Mouse (Mus musculus) frontal cortex, postnatal 36 days (tissue): ENCODE data around the gene Mindy1.

Source experiments
- DNase-seq, 2 experiments: peaks; one replicate each; pipeline ENCODE4 v3.0.0; 2022; ENCODE audit warnings: low spot score in 2 of 2

Gene Mindy1

GRCm38 (mm10) chr3:95281216-95282126, at the start of gene Mindy1, which contains the start of gene Prune1:
Mindy1 (plus strand) TSS chr3:95281345.
Prune1 (minus strand) TSS chr3:95282076.
- DNase-seq = peak; percentile 98 to 99

DNA sequence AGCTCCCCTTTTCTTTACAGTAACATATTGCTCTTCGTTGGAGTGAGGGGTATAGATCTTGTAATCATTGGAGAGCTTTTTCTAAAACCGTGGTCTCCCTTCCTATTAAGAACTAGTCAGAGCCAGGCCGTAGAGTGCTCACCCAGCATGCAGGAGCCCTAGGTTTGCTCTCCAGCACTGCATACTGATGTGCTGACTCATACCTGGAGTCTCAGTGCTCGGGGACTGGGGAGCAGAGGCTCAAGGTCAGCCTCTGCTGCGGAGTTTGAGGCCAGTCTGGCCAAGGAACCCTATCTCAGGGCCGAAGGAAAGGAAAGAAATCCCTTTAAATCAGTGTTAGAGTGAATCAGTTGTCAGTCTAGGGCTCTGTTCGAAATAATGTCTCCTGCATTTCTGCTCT, 48.4 kb upstream of the Mindy1 start:
- no peak for DNase-seq

DNA sequence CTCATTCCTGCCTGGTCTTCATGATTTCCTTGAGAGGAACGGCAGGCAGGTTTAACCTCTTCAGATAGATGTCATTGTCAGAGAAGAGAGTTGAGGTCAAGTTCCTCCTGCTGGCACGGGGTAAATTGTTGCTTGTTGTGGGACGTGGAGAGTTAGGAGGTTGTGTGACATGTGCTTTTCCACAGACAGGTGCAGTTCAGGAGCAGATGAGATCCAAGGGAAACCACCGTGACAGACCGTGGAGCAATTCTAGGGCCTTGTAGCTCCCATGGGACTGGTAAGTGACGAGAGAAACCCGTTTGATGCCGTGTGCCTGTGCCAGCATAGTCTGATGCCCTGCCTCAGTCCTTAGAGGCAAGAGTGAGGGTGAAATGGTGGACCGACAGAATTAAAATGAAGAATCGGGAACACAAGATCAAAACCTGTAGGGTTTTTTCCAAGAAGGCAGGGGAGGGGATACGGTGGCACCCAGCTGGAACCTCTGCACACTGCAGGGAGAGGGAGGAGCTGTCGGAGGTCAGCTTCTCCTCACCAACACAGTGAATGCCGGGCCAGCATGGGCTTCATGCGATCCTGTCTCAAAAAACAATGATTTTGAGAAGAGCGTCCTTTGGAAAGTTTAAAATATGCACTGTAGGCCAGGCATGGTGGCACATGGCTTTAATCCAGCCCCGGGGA, 47.7 kb upstream of the Mindy1 start:
- DNase-seq = no peak

DNA sequence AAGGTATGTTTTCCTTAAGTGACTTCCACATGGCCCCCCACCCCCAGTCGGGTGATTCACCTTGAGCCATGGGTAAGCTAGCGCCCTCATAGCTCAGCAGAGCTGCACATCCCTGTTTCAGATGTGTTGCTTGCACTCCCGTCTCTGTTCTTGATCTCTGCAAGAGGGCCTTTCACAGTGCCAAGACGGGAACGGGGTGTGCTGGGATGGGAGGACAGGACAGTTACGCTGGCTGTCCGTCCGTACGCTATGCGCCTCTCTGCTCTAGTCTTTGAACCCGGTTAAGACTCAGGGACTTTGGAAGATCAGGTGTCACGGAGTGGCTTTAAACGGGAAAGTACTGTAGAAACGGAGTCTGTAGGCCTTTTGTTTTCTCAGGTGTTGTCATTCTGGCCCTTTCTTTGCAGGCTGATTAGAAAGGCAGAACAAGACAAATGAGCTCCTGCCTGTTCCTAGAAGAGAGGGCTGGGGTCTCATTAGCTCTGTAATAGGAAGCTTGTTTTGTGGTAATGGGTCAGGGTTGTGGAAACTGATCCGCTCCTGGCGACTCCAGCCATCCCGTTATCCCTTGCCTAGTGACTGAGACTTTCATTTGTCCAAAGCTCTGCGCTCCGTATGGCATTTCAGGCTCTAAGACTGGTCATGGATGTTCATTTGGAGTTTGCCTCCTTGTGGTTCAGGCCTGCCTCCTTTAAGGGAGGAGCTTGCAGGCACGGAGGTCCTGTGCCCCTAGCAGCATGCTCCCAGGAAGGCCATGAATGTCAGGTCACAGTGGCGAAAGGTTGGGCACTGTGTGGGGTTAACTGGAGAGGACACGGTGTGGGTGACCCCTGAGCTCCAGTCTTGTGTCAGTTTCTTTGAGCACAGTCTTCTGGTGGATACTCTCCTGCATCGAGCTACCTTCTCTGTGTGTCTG, 45.5 kb upstream of the Mindy1 start:
- DNase-seq = no peak

- no peak for DNase-seq
These were observed 43.5 kb upstream of the Mindy1 start for GRCm38 (mm10) chr3:95237541-95238099.

GRCm38 (mm10) chr3:95239022-95239421, 42.1 kb upstream of the Mindy1 start:
- no peak for DNase-seq

- DNase-seq = no peak
These were observed 41.2 kb upstream of the Mindy1 start for GRCm38 (mm10) chr3:95239971-95240370.

GRCm38 (mm10) chr3:95240900-95241299, 40.2 kb upstream of the Mindy1 start:
- DNase-seq = no peak

DNA sequence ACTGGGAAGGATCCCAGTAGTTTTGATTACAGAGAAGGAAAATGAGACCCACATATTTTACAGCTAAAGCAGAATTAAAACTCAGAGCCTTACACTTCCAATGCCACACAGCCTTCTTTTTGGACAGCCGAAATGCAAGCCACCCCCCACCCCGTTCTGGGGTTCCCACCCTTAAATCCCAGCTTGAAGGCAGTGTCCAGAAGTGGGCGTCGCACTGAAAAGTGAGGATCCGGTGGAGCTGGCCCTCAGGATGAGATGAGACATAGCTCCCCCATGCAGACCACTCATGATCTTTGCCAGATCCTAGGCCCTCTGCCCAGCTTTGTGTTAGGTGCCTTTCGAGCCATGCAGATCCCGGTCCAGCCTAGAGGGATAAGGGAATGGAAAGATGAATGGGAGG, 39.6 kb upstream of the Mindy1 start, which contains the start of gene Gm128:
Gene Gm128, minus strand, starts transcription at position 101 of the 400 bp plus-strand sequence.
- DNase-seq = no peak

DNA sequence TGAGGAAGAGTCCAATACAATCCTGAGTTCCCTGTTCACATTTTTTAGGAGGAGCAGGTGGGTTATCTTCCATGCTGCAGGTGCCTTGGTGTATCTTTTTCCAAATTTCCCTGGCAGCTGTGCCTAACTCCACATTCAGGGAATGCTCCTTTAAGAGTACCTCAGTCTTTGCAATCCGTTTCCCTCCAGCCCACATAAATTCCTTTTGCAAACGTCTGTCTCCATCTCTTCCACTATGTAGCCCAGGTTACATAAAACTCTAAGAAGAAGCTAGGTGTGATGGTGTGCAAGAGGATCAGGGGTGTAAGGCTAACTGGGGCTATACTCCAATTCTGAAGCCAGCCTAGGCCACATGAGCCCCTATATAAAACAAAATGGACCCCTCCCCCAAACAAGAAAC, 38.1 kb upstream of the Mindy1 start:
- DNase-seq = no peak

DNA sequence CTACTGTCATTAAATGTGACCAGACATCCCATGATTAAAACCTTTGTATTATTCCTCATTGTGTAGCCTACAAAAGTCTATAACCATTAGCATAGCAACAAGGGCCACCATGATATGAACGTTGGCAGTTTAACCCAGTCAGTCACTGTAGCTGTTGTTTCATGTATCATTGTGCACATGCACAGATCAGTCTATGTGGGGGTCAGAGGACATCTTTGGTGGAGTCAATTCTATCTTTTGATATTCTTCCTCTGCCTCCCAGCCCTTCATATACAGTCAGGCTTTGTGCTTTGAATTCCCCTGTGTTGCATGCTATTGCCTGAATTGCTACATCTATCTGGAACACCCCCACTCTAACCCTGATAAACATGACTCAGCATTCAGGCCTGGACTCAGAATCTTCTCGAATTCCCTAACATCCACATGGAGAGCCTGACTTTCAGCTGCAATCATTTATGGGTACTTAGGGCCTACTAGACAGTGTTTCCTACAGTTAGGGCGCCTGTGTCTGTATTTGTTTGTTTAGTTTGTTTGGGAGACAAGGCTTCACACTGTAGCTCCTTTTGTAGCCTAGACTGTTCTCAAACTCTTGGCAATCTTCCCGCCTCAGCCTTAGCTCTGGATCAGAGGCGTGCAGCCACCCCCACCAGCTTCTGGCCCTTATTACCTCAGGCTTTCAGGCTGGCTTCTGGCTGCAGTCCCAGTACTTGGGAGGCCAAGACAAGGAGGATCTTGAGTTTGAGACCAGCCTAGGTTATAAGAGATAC, 34.5 kb upstream of the Mindy1 start:
- DNase-seq = peak; percentile 59 to 68

- no peak for DNase-seq
These were observed 33.3 kb upstream of the Mindy1 start for GRCm38 (mm10) chr3:95247660-95248336.

- DNase-seq = no peak
These were observed 30.8 kb upstream of the Mindy1 start for GRCm38 (mm10) chr3:95250361-95250760.

DNA sequence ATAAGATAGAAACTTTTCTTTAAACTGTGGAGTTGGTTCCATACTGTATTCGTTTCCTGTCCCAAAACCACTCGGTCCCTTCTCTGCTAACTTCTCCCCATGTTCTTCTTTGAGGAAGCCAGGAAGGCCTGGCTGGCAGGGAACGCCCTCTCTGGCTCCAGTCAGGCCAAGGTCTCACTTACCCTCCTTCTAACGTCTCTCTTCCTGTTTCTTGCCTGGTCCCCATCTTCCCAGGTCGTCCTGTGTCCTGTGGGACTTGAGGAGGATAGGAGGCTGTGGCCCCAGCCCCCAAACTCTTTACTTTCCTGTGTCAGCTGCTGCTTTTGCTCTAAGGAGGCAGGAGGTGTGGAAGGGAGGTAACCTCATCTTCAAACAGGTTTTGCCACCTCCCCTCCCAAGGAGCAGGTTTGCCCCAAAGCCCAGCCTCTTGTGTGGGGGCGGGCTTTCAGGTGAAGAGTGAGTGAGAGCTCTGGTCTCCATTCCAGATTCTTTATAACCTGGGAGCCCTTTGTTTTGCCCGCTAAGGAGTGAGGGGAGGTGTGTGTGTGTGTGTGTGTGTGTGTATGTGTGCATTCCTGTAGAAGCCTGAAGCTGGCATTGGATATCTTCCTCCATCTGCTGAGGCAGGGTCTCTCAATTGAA, 30.2 kb upstream of the Mindy1 start, which contains the start of gene Bnipl:
Gene Bnipl, minus strand, starts transcription at position 411 of the 642 bp plus-strand sequence.
- DNase-seq = no peak

- DNase-seq = no peak
These were observed 24.2 kb upstream of the Mindy1 start for GRCm38 (mm10) chr3:95256931-95257330.

- DNase-seq = no peak
These were observed 19.2 kb upstream of the Mindy1 start for GRCm38 (mm10) chr3:95261975-95262374.

- peak in 1 of 2 experiments; percentile 58 for DNase-seq
These were observed 17.9 kb upstream of the Mindy1 start for GRCm38 (mm10) chr3:95263089-95263739.

DNA sequence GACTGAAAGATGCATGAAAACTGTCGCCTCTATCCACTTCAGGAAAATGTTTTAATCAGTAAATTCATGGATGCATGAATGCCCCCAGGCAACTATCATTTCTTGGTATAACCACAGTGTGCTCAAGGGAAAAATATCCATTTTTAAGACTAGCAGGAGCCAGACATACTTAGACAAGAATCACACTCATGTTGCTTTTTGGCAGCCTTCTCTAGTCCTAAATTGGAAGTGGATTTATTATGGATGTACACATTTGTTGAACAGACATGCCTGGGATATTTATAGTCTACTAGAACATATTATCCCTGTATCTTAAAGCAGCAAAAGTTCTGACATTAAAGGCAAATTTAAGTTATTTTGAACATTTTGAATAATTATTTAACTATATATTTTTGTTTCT, 16.4 kb upstream of the Mindy1 start:
- no peak for DNase-seq

DNA sequence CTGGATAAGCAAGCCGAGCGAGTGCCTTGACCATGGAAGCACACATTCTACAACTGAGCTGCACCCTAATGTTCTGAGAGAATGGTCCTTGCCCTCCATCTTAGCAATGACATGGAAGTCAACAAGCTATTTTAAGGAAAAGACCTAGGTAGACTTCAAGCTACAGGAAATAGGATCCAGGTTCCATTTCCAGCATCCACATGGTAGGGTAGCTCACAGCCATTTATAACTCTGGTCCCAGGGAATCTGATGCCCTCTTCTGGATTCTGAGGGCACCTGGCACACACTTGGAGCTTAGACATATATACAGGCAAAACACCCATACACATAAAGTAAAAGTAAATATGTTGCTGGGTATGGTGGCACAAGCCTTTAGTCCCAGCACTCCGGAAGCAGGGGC, 15.1 kb upstream of the Mindy1 start:
- DNase-seq = no peak
